23 mouse cellular contexts compared by ENCODE assay signal in genomic region chr4:154526351-154526786, GRCm38 (mm10).
DNase-seq lines count a peak whose midpoint lies in the region; ATAC-seq and TF ChIP-seq lines count a peak whose summit lies in the region.
"Had no signal": no experiment of that assay in that cellular context is flagged by ENCODE, and none has a peak within 500 bp of the region (broad histone marks: within the 10 kb centered on the region; RNA-seq: fewer than 3 reads in every experiment).

No protein-coding gene starts in this region.

- ATAC-seq in liver, embryonic 16.5 days (ENCODE audit: low read depth), result 0 out of 2 replicates have a peak, but pooled peaks have one; percentile 25
- ATAC-seq in liver, embryonic 11.5 days (replicated peaks; ENCODE audit: low FRiP score), result no peak
- peak; percentile 80 for ATAC-seq in lung, embryonic 16.5 days (ENCODE audit: low read depth)
- ATAC-seq in hindbrain, postnatal 0 days, result no peak
- ATAC-seq: activated CD4-positive, CD25-positive, alpha-beta regulatory T cell, adult 4 months; inflammation-experienced regulatory T-cells, adult 6 months; midbrain, embryonic 15.5 days had no signal

- H3K4me3 ChIP-seq in liver, embryonic 16.5 days (ENCODE audit: low read depth, low read length), result no peak overlapping the region
- H3K4me3 ChIP-seq in liver, embryonic 11.5 days (ENCODE audit: low read depth, low read length), result no peak overlapping the region
- no peak overlapping the region for H3K4me3 ChIP-seq in lung, embryonic 16.5 days (ENCODE audit: low read length)
- H3K4me3 ChIP-seq in hindbrain, postnatal 0 days (ENCODE audit: low read length), result no peak overlapping the region
- H3K4me3 ChIP-seq: embryonic facial prominence, embryonic 13.5 days; erythroblast, embryonic 14.5 days; forebrain, embryonic 12.5 days; liver, embryonic 15.5 days; megakaryocyte, embryonic 14.5 days; midbrain, embryonic 15.5 days; neural tube, embryonic 12.5 days had no signal

- no peak overlapping the region for H3K4me2 ChIP-seq in liver, embryonic 16.5 days (ENCODE audit: low read depth, low read length)
- no peak overlapping the region for H3K4me2 ChIP-seq in liver, embryonic 11.5 days
- no peak overlapping the region for H3K4me2 ChIP-seq in lung, embryonic 16.5 days (ENCODE audit: low read depth, low read length)
- H3K4me2 ChIP-seq in hindbrain, postnatal 0 days (ENCODE audit: low read depth, low read length), result no peak overlapping the region
- H3K4me2 ChIP-seq: embryonic facial prominence, embryonic 13.5 days; forebrain, embryonic 12.5 days; liver, embryonic 15.5 days; midbrain, embryonic 15.5 days; neural tube, embryonic 12.5 days had no signal

- no peak overlapping the region for H3K27ac ChIP-seq in liver, embryonic 16.5 days (ENCODE audit: low read length)
- no peak overlapping the region for H3K27ac ChIP-seq in liver, embryonic 11.5 days (ENCODE audit: low read depth, low read length)
- H3K27ac ChIP-seq in lung, embryonic 16.5 days (ENCODE audit: low read length), result peak overlapping the region; percentile 90
- no peak overlapping the region for H3K27ac ChIP-seq in hindbrain, postnatal 0 days
- H3K27ac ChIP-seq: embryonic facial prominence, embryonic 13.5 days; forebrain, embryonic 12.5 days; midbrain, embryonic 15.5 days; neural tube, embryonic 12.5 days had no signal

- H3K9ac ChIP-seq in liver, embryonic 16.5 days (ENCODE audit: low read depth, low read length), result no peak overlapping the region
- H3K9ac ChIP-seq in liver, embryonic 11.5 days (ENCODE audit: low read depth, low read length), result no peak overlapping the region
- H3K9ac ChIP-seq in lung, embryonic 16.5 days (ENCODE audit: low read length), result no peak overlapping the region
- no peak overlapping the region for H3K9ac ChIP-seq in hindbrain, postnatal 0 days (replicated peaks; ENCODE audit: low read length)
- H3K9ac ChIP-seq: embryonic facial prominence, embryonic 13.5 days; forebrain, embryonic 12.5 days; liver, embryonic 15.5 days; midbrain, embryonic 15.5 days; neural tube, embryonic 12.5 days had no signal

- H3K9me3 ChIP-seq in liver, embryonic 16.5 days (replicated peaks; ENCODE audit: control insufficient read depth, low read length), result no peaks in the 10 kb centered on the region
- H3K9me3 ChIP-seq in liver, embryonic 11.5 days (ENCODE audit: control insufficient read depth, low read length), result no peaks in the 10 kb centered on the region
- no peaks in the 10 kb centered on the region for H3K9me3 ChIP-seq in lung, embryonic 16.5 days (ENCODE audit: control insufficient read depth, low read length)
- H3K9me3 ChIP-seq in hindbrain, postnatal 0 days (ENCODE audit: low read length), result no peaks in the 10 kb centered on the region
- H3K9me3 ChIP-seq: embryonic facial prominence, embryonic 13.5 days; forebrain, embryonic 12.5 days; liver, embryonic 15.5 days; megakaryocyte, embryonic 14.5 days; midbrain, embryonic 15.5 days; neural tube, embryonic 12.5 days had no signal

- 62% methylated on average over 6 of the region's 6 CpGs for WGBS in liver, embryonic 16.5 days (ENCODE audit: insufficient replicate concordance)
- 75% methylated on average over 6 of the region's 6 CpGs for WGBS in liver, embryonic 11.5 days
- WGBS in lung, embryonic 16.5 days, result 51% methylated on average over 6 of the region's 6 CpGs
- WGBS in hindbrain, postnatal 0 days, result 81% methylated on average over 6 of the region's 6 CpGs

- DNase-seq in liver, embryonic 11.5 days (ENCODE audit: low spot score), result no peak
- DNase-seq in lung, postnatal 36 days, result peak; percentile 80
- DNase-seq in thymus, postnatal 14 days, result no peak
- no peak for DNase-seq in hindbrain, postnatal 0 days (ENCODE audit: low spot score)
- DNase-seq in gastrocnemius, postnatal 10 days, result no peak
- DNase-seq: adrenal gland, adult 8-10 months; cerebellum, adult 2 months; cerebellum, postnatal 25 days; embryo, embryonic 11 days; right cerebral cortex, postnatal 14 days; thymus, adult 18-20 months; thymus, postnatal 4 days had no signal

- no peaks in the 10 kb centered on the region for H3K36me3 ChIP-seq in liver, embryonic 16.5 days (ENCODE audit: control insufficient read depth, insufficient read depth)
- no peaks in the 10 kb centered on the region for H3K36me3 ChIP-seq in liver, embryonic 11.5 days (ENCODE audit: control insufficient read depth, insufficient read depth, low read length)
- H3K36me3 ChIP-seq in lung, embryonic 16.5 days (ENCODE audit: control insufficient read depth, insufficient read depth, low read length), result no peaks in the 10 kb centered on the region
- no peaks in the 10 kb centered on the region for H3K36me3 ChIP-seq in hindbrain, postnatal 0 days (ENCODE audit: insufficient read depth, low read length)
- H3K36me3 ChIP-seq: embryonic facial prominence, embryonic 13.5 days; liver, embryonic 15.5 days; midbrain, embryonic 15.5 days; neural tube, embryonic 12.5 days had no signal

- H3K27me3 ChIP-seq in liver, embryonic 16.5 days (ENCODE audit: control insufficient read depth, insufficient read depth, low read depth, low read length), result no peaks in the 10 kb centered on the region
- H3K27me3 ChIP-seq in liver, embryonic 11.5 days (replicated peaks; ENCODE audit: control insufficient read depth, insufficient read depth, low read length), result no peaks in the 10 kb centered on the region; the same call in 1 of the 2 replicates
- no peaks in the 10 kb centered on the region for H3K27me3 ChIP-seq in lung, embryonic 16.5 days (ENCODE audit: control insufficient read depth, insufficient read depth, low read depth, low read length)
- H3K27me3 ChIP-seq in hindbrain, postnatal 0 days (ENCODE audit: insufficient read depth, low read length), result no peaks in the 10 kb centered on the region
- H3K27me3 ChIP-seq: embryonic facial prominence, embryonic 13.5 days; liver, embryonic 15.5 days; midbrain, embryonic 15.5 days had no signal

- H3K4me1 ChIP-seq in liver, embryonic 16.5 days (ENCODE audit: control insufficient read depth, low read depth, low read length), result peaks cover 2% of the 10 kb centered on the region
- peaks cover 9% of the 10 kb centered on the region; the same call in 1 of the 2 replicates for H3K4me1 ChIP-seq in liver, embryonic 11.5 days (replicated peaks; ENCODE audit: control insufficient read depth, insufficient read depth, low read length)
- H3K4me1 ChIP-seq in lung, embryonic 16.5 days (replicated peaks; ENCODE audit: control insufficient read depth, insufficient read depth, low read length), result peaks cover 41% of the 10 kb centered on the region
- no peaks in the 10 kb centered on the region for H3K4me1 ChIP-seq in hindbrain, postnatal 0 days (ENCODE audit: insufficient read depth, low read length)

- TF ChIP-seq CTCF in hindbrain, postnatal 0 days (IDR thresholded peaks at IDR 0.05; ENCODE audit: low read depth), result no peak

Comparison
In these comparisons a context has a peak if more than half of its experiments do, and no peak if none do; other contexts are left out.
1. ATAC-seq: peak in liver, embryonic 16.5 days (single experiment) and lung, embryonic 16.5 days (single experiment); none in liver, embryonic 11.5 days (single experiment) and hindbrain, postnatal 0 days (single experiment).